8 mouse cellular contexts compared by ENCODE assay signal in genomic region chr5:109795967-109796652, GRCm38 (mm10). TPM values are rescaled to one million over a fixed set of nuclear protein-coding genes. Genes with fewer than 3 reads are reported as not detected.
DNase-seq lines count a peak whose midpoint lies in the region; ATAC-seq lines count a peak whose summit lies in the region.
"Not testable (repeated sequence)": the region's sequence is repeated elsewhere in the genome, so short reads cannot be mapped to it uniquely, and the experiment has no call there.

No protein-coding gene starts in this region.

- peak overlapping the region; percentile 65 for H3K9ac ChIP-seq in heart, embryonic 15.5 days
- H3K9ac ChIP-seq in liver, embryonic 12.5 days, result peak overlapping the region; percentile 74
- H3K9ac ChIP-seq in stomach, embryonic 15.5 days, result peak overlapping the region; percentile 44; the same call in 1 of the 2 replicates

- peak; percentile 86 for ATAC-seq in heart, embryonic 15.5 days (replicated peaks; ENCODE audit: insufficient number of reproducible peaks, insufficient read depth, low FRiP score, low read depth)
- ATAC-seq in liver, embryonic 12.5 days, result peak; percentile 96
- peak; percentile 94 for ATAC-seq in stomach, embryonic 15.5 days (ENCODE audit: insufficient read depth, low FRiP score, low read depth)

- DNase-seq in CD8-positive naive resting alpha-beta T cell, adult 2 months (ENCODE audit: low read depth in 2 of 2, low spot score in 2 of 2), result peak; percentile 38 to 52
- peak; percentile 31 for DNase-seq in c-Kit-positive CD71-negative TER-119-negative erythroid progenitor cells, embryonic 14.5 days (ENCODE audit: low read depth)
- peak; percentile 56 for DNase-seq in forebrain, embryonic 10.5 days (ENCODE audit: extremely low spot score, low spot score)
- DNase-seq in kidney, postnatal 14 days, result peak; percentile 51
- DNase-seq in naive thymus-derived CD4-positive, alpha-beta T cell, adult 2 months (ENCODE audit: low read depth), result peak; percentile 76

- not testable (repeated sequence) for H3K36me3 ChIP-seq in forebrain, embryonic 10.5 days (replicated peaks); heart, embryonic 15.5 days; liver, embryonic 12.5 days; stomach, embryonic 15.5 days

- H3K4me1 ChIP-seq in forebrain, embryonic 10.5 days; heart, embryonic 15.5 days (replicated peaks); stomach, embryonic 15.5 days: not testable (repeated sequence)
- H3K4me1 ChIP-seq in liver, embryonic 12.5 days, result peaks cover 10% of the 10 kb centered on the region; the same call in 1 of the 2 replicates

- peak overlapping the region; percentile 87 for H3K27ac ChIP-seq in forebrain, embryonic 10.5 days
- H3K27ac ChIP-seq in heart, embryonic 15.5 days, result peak overlapping the region; percentile 48
- H3K27ac ChIP-seq in liver, embryonic 12.5 days, result 0 out of 2 replicates have a peak overlapping the region, but pooled peaks have one; percentile 45
- peak overlapping the region; percentile 54; the same call in 1 of the 2 replicates for H3K27ac ChIP-seq in stomach, embryonic 15.5 days

- H3K4me3 ChIP-seq in forebrain, embryonic 10.5 days, result peak overlapping the region; percentile 66
- peak overlapping the region; percentile 66 for H3K4me3 ChIP-seq in heart, embryonic 15.5 days
- H3K4me3 ChIP-seq in liver, embryonic 12.5 days, result peak overlapping the region; percentile 71
- H3K4me3 ChIP-seq in stomach, embryonic 15.5 days (replicated peaks), result peak overlapping the region; percentile 68

- H3K27me3 ChIP-seq in forebrain, embryonic 10.5 days (ENCODE audit: poor library complexity, severe bottlenecking); heart, embryonic 15.5 days; liver, embryonic 12.5 days (replicated peaks); stomach, embryonic 15.5 days (replicated peaks): not testable (repeated sequence)

- peak overlapping the region; percentile 79 for H3K4me2 ChIP-seq in heart, embryonic 15.5 days
- peak overlapping the region; percentile 78 for H3K4me2 ChIP-seq in liver, embryonic 12.5 days
- H3K4me2 ChIP-seq in stomach, embryonic 15.5 days, result peak overlapping the region; percentile 63

- not testable (repeated sequence) for H3K9me3 ChIP-seq in forebrain, embryonic 10.5 days; heart, embryonic 15.5 days (replicated peaks); liver, embryonic 12.5 days (replicated peaks); stomach, embryonic 15.5 days

- WGBS in forebrain, embryonic 10.5 days, result 2% methylated on average over 25 of the region's 25 CpGs
- WGBS in heart, embryonic 15.5 days, result under 1% methylated on average over 25 of the region's 25 CpGs
- WGBS in liver, embryonic 12.5 days (ENCODE audit: insufficient replicate concordance), result 1% methylated on average over 25 of the region's 25 CpGs
- under 1% methylated on average over 25 of the region's 25 CpGs for WGBS in stomach, embryonic 15.5 days

RNA-seq across cellular contexts. Expression of gene 4930522L14Rik, which starts 44.4 kb away (rescaled TPM):
- 10.1 and 10.9 TPM in 2 replicates for polyA plus RNA-seq in forebrain, embryonic 10.5 days (2016; fragmentation: Nextera tagmentation; extraction: Ambion mirVana)
- 3.8 and 4.2 TPM in 2 replicates for polyA plus RNA-seq in heart, embryonic 15.5 days (2015; fragmentation: Nextera tagmentation; extraction: Ambion mirVana)
- polyA plus RNA-seq in liver, embryonic 12.5 days (2016; fragmentation: Nextera tagmentation; extraction: Ambion mirVana), result 4.7 and 5.5 TPM in 2 replicates
- polyA plus RNA-seq in stomach, embryonic 15.5 days (2015; fragmentation: Nextera tagmentation; extraction: Ambion mirVana), result 12.6 and 13.6 TPM in 2 replicates

Comparison
In these comparisons a context has a peak if more than half of its experiments do, and no peak if none do; other contexts are left out.
1. Peak in every context shown above with its lines: DNase-seq, ATAC-seq, H3K4me3 ChIP-seq and H3K27ac ChIP-seq.